Mouse (Mus musculus) forebrain, embryonic 12.5 days (tissue): ENCODE data around the gene Irak3. TPM values are rescaled to one million over a fixed set of nuclear protein-coding genes. Genes with fewer than 3 reads are reported as not detected.
A peak's percentile ranks its signal among the peaks of the same experiment; 100 is the strongest.
"Not testable (repeated sequence)": the region's sequence is repeated elsewhere in the genome, so short reads cannot be mapped to it uniquely, and the experiment has no call there.

ENCODE experiments used
- ATAC-seq: fragments of 200-750 bp; cut with Nextera tagmentation; 2 replicates; pipeline ENCODE4 v1.8.0; 2017; ENCODE audit warnings: moderate TSS enrichment; ENCODE audit not compliant: low FRiP score
- H3K27ac ChIP-seq: fragments of 300-500 bp; sonication (generic); 2 replicates; pipeline ENCODE4 v1.5.1; 2016; ENCODE audit warnings: mild to moderate bottlenecking
- H3K27me3 ChIP-seq: fragments of 300-500 bp; sonication (generic); 2 replicates; pipeline ENCODE4 v1.6.1; 2016; ENCODE audit warnings: mild to moderate bottlenecking
- H3K36me3 ChIP-seq: fragments of 300-500 bp; sonication (generic); replicated peaks from 2 replicates; pipeline ENCODE4 v1.6.1; 2016; ENCODE audit warnings: mild to moderate bottlenecking
- H3K4me1 ChIP-seq: fragments of 300-500 bp; sonication (generic); 2 replicates; pipeline ENCODE4 v1.6.1; 2016
- H3K4me2 ChIP-seq: fragments of 300-500 bp; sonication (generic); 2 replicates; pipeline ENCODE4 v1.6.1; 2016; ENCODE audit warnings: mild to moderate bottlenecking, moderate library complexity
- H3K4me3 ChIP-seq: fragments of 300-500 bp; sonication (generic); replicated peaks from 2 replicates; pipeline ENCODE4 v1.5.1; 2016; ENCODE audit warnings: mild to moderate bottlenecking
- H3K9ac ChIP-seq: fragments of 300-500 bp; sonication (generic); 2 replicates; pipeline ENCODE4 v1.6.1; 2016; ENCODE audit warnings: mild to moderate bottlenecking
- H3K9me3 ChIP-seq: fragments of 300-500 bp; sonication (generic); 2 replicates; pipeline ENCODE4 v1.6.1; 2016
- WGBS: fragments of 180-500 bp; shearing (Covaris S2); methylation state at CpG from one replicate; pipeline ENCODE4 v1.1.7; 2016; 5-methylcytosine and 5-hydroxymethylcytosine counted together
- polyA plus RNA-seq: library from polyadenylated mRNA; unstranded; fragments of >200 nt; fragmentation: Nextera tagmentation; extraction: Ambion mirVana; gene quantifications from 2 replicates; pipeline ENCODE4 v1.2.1, GENCODE M21; 2016

Gene Irak3
- polyA plus RNA-seq, 1 experiment from 2014 or later = 0.51 TPM

DNA sequence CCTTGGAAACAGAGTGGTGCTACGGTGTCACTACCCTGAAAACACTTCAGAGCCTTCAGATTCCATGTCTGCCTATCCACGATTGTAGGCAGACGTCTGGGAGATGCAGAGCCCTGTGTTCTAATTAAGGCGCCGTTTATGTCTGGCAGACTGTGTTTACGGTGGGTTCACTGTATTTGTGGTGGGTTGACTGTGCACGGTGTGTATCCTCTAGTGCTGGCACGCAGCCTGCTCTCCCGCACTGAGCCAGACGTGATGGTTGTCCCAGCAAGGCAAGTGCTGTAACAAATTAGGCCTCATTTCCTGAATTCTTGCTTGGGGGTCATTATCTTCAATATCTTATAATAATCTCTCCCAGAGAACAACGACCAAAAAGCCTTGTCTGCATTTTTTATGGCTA is 68.2 kb downstream of the Irak3 start:
- Histone ChIP-seq H3K9me3 (no peaks in the 10 kb centered on the region), H3K9ac (no peak overlapping the region), H3K27me3 (0 out of 2 replicates have a peak, but pooled peaks cover 3% of the 10 kb centered on the region), H3K4me3 (no peak overlapping the region), H3K27ac (no peak overlapping the region), H3K4me2 (no peak overlapping the region), H3K4me1 (no peaks in the 10 kb centered on the region; the same call in 1 of the 2 replicates), H3K36me3 (no peaks in the 10 kb centered on the region)
- ATAC-seq = no peak
- 68% methylated on average over 11 of the region's 11 CpGs for WGBS

DNA sequence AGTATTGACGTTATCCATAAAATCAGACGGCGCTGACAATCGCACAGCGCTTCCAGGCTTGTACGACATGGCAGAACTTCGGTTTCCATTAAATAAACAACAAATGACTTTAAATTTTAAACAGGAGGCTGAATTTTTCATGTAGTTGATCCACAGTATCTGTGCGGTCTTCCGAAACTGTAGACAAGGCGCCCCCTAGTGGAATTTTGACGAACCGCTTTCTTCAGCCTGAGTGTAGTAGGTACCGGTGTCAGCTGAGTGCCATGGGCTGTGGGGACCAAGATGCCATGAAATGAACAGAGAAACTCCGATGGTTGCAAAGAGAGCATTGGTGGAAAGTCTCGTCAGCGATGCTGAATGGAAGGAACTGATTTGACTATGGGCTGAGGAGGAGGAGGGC is 71.3 kb downstream of the Irak3 start:
- ATAC-seq = no peak
- 67% methylated on average over 16 of the region's 16 CpGs for WGBS
- Histone ChIP-seq H3K27ac (no peak overlapping the region), H3K9me3 (no peaks in the 10 kb centered on the region), H3K4me1 (no peaks in the 10 kb centered on the region; the same call in 1 of the 2 replicates), H3K36me3 (no peaks in the 10 kb centered on the region), H3K4me3 (no peak overlapping the region), H3K4me2 (no peak overlapping the region), H3K27me3 (0 out of 2 replicates have a peak, but pooled peaks cover 4% of the 10 kb centered on the region), H3K9ac (no peak overlapping the region)

- 0 out of 2 replicates have a peak, but pooled peaks cover 4% of the 10 kb centered on the region for H3K27me3 ChIP-seq
- no peaks in the 10 kb centered on the region; the same call in 1 of the 2 replicates for H3K4me1 ChIP-seq
- no peak for ATAC-seq
- H3K27ac ChIP-seq = no peak overlapping the region
- no peak overlapping the region for H3K4me2 ChIP-seq
- no peak overlapping the region for H3K9ac ChIP-seq
- no peaks in the 10 kb centered on the region for H3K36me3 ChIP-seq
- H3K9me3 ChIP-seq = no peaks in the 10 kb centered on the region
- H3K4me3 ChIP-seq = no peak overlapping the region
- WGBS = 54% methylated on average over 13 of the region's 13 CpGs
Measured at GRCm38 (mm10) chr10:120128601-120129277, 73.2 kb downstream of the Irak3 start.

GRCm38 (mm10) chr10:120125465-120125857 is 76.5 kb downstream of the Irak3 start:
- Histone ChIP-seq H3K4me1 (no peaks in the 10 kb centered on the region), H3K27me3 (0 out of 2 replicates have a peak, but pooled peaks cover 4% of the 10 kb centered on the region), H3K9ac (no peak overlapping the region), H3K4me2 (no peak overlapping the region), H3K4me3 (no peak overlapping the region), H3K27ac (no peak overlapping the region), H3K9me3 (no peaks in the 10 kb centered on the region), H3K36me3 (no peaks in the 10 kb centered on the region)
- no peak for ATAC-seq
- 80% methylated on average over 10 of the region's 10 CpGs for WGBS

GRCm38 (mm10) chr10:120124801-120125464 is 77.0 kb downstream of the Irak3 start:
- H3K4me3 ChIP-seq = no peak overlapping the region
- H3K4me2 ChIP-seq = no peak overlapping the region
- no peak overlapping the region for H3K9ac ChIP-seq
- H3K27ac ChIP-seq = no peak overlapping the region
- H3K9me3 ChIP-seq = no peaks in the 10 kb centered on the region
- no peaks in the 10 kb centered on the region for H3K4me1 ChIP-seq
- no peaks in the 10 kb centered on the region for H3K36me3 ChIP-seq
- no peak for ATAC-seq
- 0 out of 2 replicates have a peak, but pooled peaks cover 4% of the 10 kb centered on the region for H3K27me3 ChIP-seq
- 57% methylated on average over 7 of the region's 7 CpGs for WGBS

DNA sequence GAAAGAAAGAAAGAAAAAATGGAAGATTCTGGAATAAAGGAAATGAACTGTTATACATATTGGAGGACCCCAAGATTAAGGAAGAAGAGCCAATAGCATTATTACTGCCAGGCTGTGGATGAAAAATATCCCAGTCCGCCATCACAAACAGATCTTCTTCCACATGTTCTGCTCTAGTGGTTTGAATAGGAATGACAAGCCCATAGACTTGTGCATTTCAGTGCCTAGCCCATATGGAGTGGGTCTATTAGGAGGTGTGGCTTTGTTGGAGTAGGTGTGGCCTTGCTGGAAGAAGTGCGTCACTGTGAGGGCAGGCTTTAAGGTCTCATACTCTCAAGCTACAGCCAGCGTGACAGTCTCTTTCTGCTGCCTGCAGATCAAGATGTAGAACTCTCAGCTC is 78.2 kb downstream of the Irak3 start:
- H3K27ac ChIP-seq = no peak overlapping the region
- H3K9ac ChIP-seq = no peak overlapping the region
- H3K9me3 ChIP-seq = no peaks in the 10 kb centered on the region
- no peak overlapping the region for H3K4me2 ChIP-seq
- no peak overlapping the region for H3K4me3 ChIP-seq
- H3K4me1 ChIP-seq = no peaks in the 10 kb centered on the region
- ATAC-seq = no peak
- no peaks in the 10 kb centered on the region for H3K36me3 ChIP-seq
- 0 out of 2 replicates have a peak, but pooled peaks cover 1% of the 10 kb centered on the region for H3K27me3 ChIP-seq
- WGBS = 86% methylated on average over 3 of the region's 3 CpGs

DNA sequence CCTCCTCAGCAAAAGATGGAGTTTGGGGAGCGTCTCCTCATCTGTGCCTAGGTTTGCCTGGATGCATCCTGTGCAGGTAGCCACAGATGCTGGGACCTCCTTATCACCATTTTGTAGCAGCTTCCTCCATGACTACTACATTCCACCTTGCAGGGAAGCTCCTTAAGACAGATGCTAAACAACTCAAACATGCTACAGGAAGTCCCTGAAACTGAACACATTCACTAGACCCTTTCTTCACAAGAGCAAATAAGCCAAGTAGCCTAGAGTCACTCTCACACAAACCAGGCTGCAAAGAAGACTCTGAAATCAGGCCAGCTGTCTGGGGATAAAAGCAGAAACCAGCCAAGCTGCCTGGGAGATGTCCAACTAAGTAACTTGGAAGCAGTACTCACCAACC is 86.7 kb downstream of the Irak3 start:
- H3K4me3 ChIP-seq = no peak overlapping the region
- peaks cover 5% of the 10 kb centered on the region; the same call in 1 of the 2 replicates for H3K4me1 ChIP-seq
- 92% methylated on average over 1 of the region's 1 CpGs for WGBS
- no peak overlapping the region for H3K4me2 ChIP-seq
- H3K27me3 ChIP-seq = peaks cover 5% of the 10 kb centered on the region; the same call in 1 of the 2 replicates
- H3K27ac ChIP-seq = no peak overlapping the region
- H3K36me3 ChIP-seq = no peaks in the 10 kb centered on the region
- H3K9me3 ChIP-seq = no peaks in the 10 kb centered on the region
- H3K9ac ChIP-seq = no peak overlapping the region
- no peak for ATAC-seq

DNA sequence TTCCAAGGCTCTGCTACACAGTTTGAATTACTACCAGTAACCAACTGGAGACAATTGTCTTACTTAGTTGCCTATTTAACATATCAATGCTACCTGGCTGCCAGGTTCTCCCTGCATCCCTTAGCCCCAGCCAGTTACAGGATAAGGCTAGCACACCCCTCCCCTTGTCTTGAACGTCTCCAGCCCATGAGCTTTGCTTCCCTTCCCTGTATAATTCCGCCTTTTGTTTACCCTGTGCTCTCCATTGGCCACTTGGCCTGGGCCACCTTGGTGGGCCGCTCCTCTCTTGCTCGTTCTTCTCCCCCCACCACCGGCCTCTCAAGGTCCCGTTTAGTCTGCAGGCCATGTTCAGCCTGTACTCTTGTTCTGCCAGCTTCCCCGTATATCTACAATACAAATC is 87.4 kb downstream of the Irak3 start:
- Histone ChIP-seq H3K4me2 (no peak overlapping the region), H3K27ac (no peak overlapping the region), H3K9me3 (no peaks in the 10 kb centered on the region), H3K4me1 (peaks cover 5% of the 10 kb centered on the region; the same call in 1 of the 2 replicates), H3K27me3 (peaks cover 5% of the 10 kb centered on the region; the same call in 1 of the 2 replicates), H3K36me3 (no peaks in the 10 kb centered on the region), H3K4me3 (no peak overlapping the region), H3K9ac (no peak overlapping the region)
- no peak for ATAC-seq
- 32% methylated on average over 7 of the region's 7 CpGs for WGBS

GRCm38 (mm10) chr10:120113980-120114379 is 88.0 kb downstream of the Irak3 start:
- Histone ChIP-seq H3K9ac (no peak overlapping the region), H3K4me2 (no peak overlapping the region), H3K9me3 (no peaks in the 10 kb centered on the region), H3K4me1 (peaks cover 5% of the 10 kb centered on the region; the same call in 1 of the 2 replicates), H3K27me3 (peaks cover 5% of the 10 kb centered on the region; the same call in 1 of the 2 replicates), H3K4me3 (no peak overlapping the region), H3K36me3 (no peaks in the 10 kb centered on the region), H3K27ac (no peak overlapping the region)
- WGBS = 71% methylated on average over 6 of the region's 6 CpGs
- ATAC-seq = no peak

GRCm38 (mm10) chr10:120113482-120113881 is 88.4 kb downstream of the Irak3 start:
- ATAC-seq, H3K4me1 ChIP-seq: not testable (repeated sequence)
- 75% methylated on average over 9 of the region's 9 CpGs for WGBS

GRCm38 (mm10) chr10:120112507-120113396 is 89.2 kb downstream of the Irak3 start, which contains the start of gene Helb:
TSS of gene Helb (minus strand) at chr10:120112987.
- no peaks in the 10 kb centered on the region for H3K36me3 ChIP-seq
- peak within 1 kb of the TSS; percentile 70 for H3K27ac ChIP-seq
- peak; percentile 99 for ATAC-seq
- no peaks in the 10 kb centered on the region for H3K9me3 ChIP-seq
- H3K27me3 ChIP-seq = peaks cover 5% of the 10 kb centered on the region; the same call in 1 of the 2 replicates
- H3K4me2 ChIP-seq = peak within 1 kb of the TSS; percentile 75
- WGBS = 2% methylated on average over 55 of the region's 55 CpGs
- peaks cover 5% of the 10 kb centered on the region; the same call in 1 of the 2 replicates for H3K4me1 ChIP-seq
- H3K4me3 ChIP-seq = peak within 1 kb of the TSS; percentile 61
- H3K9ac ChIP-seq = peak within 1 kb of the TSS; percentile 64

More at GRCm38 (mm10) chr10:120113482-120113881, 88.4 kb downstream of the Irak3 start:
- not testable (repeated sequence) for H3K9ac ChIP-seq, H3K4me3 ChIP-seq, H3K27ac ChIP-seq, H3K9me3 ChIP-seq, H3K36me3 ChIP-seq, H3K27me3 ChIP-seq
- peak overlapping the region; percentile 75 for H3K4me2 ChIP-seq
